Mouse (Mus musculus): Measurements from ENCODE around the gene Dmpk. TPM values are rescaled to one million over a fixed set of nuclear protein-coding genes. Genes with fewer than 3 reads are reported as not detected.

The Dmpk gene
- polyA plus RNA-seq, 1 experiment from 2014 or later: 9.1 TPM

DNA sequence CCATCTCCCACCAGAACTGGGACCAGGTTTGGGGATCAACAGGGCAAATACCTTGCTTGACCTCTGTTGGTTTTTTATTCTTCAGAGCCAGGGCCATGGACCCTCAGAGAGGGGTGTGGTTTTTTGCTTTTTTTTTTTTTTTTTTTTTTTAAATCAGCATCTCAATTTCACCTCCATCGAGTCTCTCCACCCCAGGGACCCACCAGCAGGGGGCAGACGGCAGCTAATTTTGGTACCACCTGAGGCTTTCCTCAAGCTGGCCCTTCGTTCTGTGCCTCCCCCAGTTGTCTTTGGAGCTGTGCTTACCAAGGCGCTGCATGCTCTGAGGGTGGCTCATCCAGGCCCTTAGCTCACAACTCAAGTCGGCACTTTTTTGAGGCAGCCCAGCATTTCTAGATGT, 53.7 kb downstream of the Dmpk start:
- Histone ChIP-seq H3K4me3 (no peak overlapping the region), H3K27ac (no peak overlapping the region), H3K27me3 (ENCODE audit: poor library complexity, severe bottlenecking) (no peaks in the 10 kb centered on the region), H3K36me3 (replicated peaks) (peaks cover 77% of the 10 kb centered on the region), H3K4me1 (no peaks in the 10 kb centered on the region), H3K9me3 (no peaks in the 10 kb centered on the region)
- DNase-seq (ENCODE audit: extremely low spot score, low spot score): no peak
- WGBS: 59% methylated on average over 5 of the region's 5 CpGs

Small RNA genes within 50 kb of the gene (microRNA-seq; reads per million reads assigned to microRNA genes)
- gene Mir3100: not detected

Other genes starting within 250 kb of the Dmpk start
- not detected in 2 replicates for gene Mill2, start 243.9 kb upstream of the Dmpk start, polyA plus RNA-seq (2016; fragmentation: Nextera tagmentation; extraction: Ambion mirVana)
- gene Pglyrp1, start 212.5 kb upstream of the Dmpk start, polyA plus RNA-seq (2016; fragmentation: Nextera tagmentation; extraction: Ambion mirVana): 0.93 and 1.0 TPM in 2 replicates
- gene Ccdc61, start 173.4 kb upstream of the Dmpk start, polyA plus RNA-seq (2016; fragmentation: Nextera tagmentation; extraction: Ambion mirVana): 30.0 and 31.0 TPM in 2 replicates
- 2.2 and 2.9 TPM in 2 replicates for gene Nova2, start 158.0 kb upstream of the Dmpk start, polyA plus RNA-seq (2016; fragmentation: Nextera tagmentation; extraction: Ambion mirVana)
- 0.15 TPM in 1 of 2 replicates, not detected in the other for gene Nanos2, start 96.4 kb upstream of the Dmpk start, polyA plus RNA-seq (2016; fragmentation: Nextera tagmentation; extraction: Ambion mirVana)
- 3.9 and 4.4 TPM in 2 replicates for gene Mypop, start 92.6 kb upstream of the Dmpk start, polyA plus RNA-seq (2016; fragmentation: Nextera tagmentation; extraction: Ambion mirVana)
- gene Irf2bp1, start 79.8 kb upstream of the Dmpk start, polyA plus RNA-seq (2016; fragmentation: Nextera tagmentation; extraction: Ambion mirVana): 21.3 and 22.1 TPM in 2 replicates
- gene Foxa3, start 60.3 kb upstream of the Dmpk start, polyA plus RNA-seq (2016; fragmentation: Nextera tagmentation; extraction: Ambion mirVana): not detected in 2 replicates
- gene Sympk, start 59.5 kb upstream of the Dmpk start, polyA plus RNA-seq (2016; fragmentation: Nextera tagmentation; extraction: Ambion mirVana): 41.2 and 46.3 TPM in 2 replicates
- gene Rsph6a, start 29.2 kb upstream of the Dmpk start, polyA plus RNA-seq (2016; fragmentation: Nextera tagmentation; extraction: Ambion mirVana): not detected in 2 replicates
- gene Dmwd, start 7.6 kb upstream of the Dmpk start, polyA plus RNA-seq (2016; fragmentation: Nextera tagmentation; extraction: Ambion mirVana): 14.4 and 16.3 TPM in 2 replicates
- gene Six5, start 10.7 kb downstream of the Dmpk start, polyA plus RNA-seq (2016; fragmentation: Nextera tagmentation; extraction: Ambion mirVana): 6.7 and 7.4 TPM in 2 replicates
- 0.81 and 1.1 TPM in 2 replicates for gene Gm4969, start 34.5 kb downstream of the Dmpk start, polyA plus RNA-seq (2016; fragmentation: Nextera tagmentation; extraction: Ambion mirVana)
- 17.8 and 18.4 TPM in 2 replicates for gene Fbxo46, start 36.0 kb downstream of the Dmpk start, polyA plus RNA-seq (2016; fragmentation: Nextera tagmentation; extraction: Ambion mirVana)
- 14.7 and 16.0 TPM in 2 replicates for gene Qpctl, start 65.4 kb downstream of the Dmpk start, polyA plus RNA-seq (2016; fragmentation: Nextera tagmentation; extraction: Ambion mirVana)
- 183 and 193 TPM in 2 replicates for gene Snrpd2, start 65.9 kb downstream of the Dmpk start, polyA plus RNA-seq (2016; fragmentation: Nextera tagmentation; extraction: Ambion mirVana)
- gene Gipr, start 82.3 kb downstream of the Dmpk start, polyA plus RNA-seq (2016; fragmentation: Nextera tagmentation; extraction: Ambion mirVana): 0.22 and 0.25 TPM in 2 replicates
- gene Eml2, start 92.6 kb downstream of the Dmpk start, polyA plus RNA-seq (2016; fragmentation: Nextera tagmentation; extraction: Ambion mirVana): 5.3 and 6.4 TPM in 2 replicates
- 1.6 and 2.0 TPM in 2 replicates for gene Gpr4, start 128.7 kb downstream of the Dmpk start, polyA plus RNA-seq (2016; fragmentation: Nextera tagmentation; extraction: Ambion mirVana)
- gene Opa3, start 144.5 kb downstream of the Dmpk start, polyA plus RNA-seq (2016; fragmentation: Nextera tagmentation; extraction: Ambion mirVana): 50.7 and 51.4 TPM in 2 replicates
- 47.4 and 56.9 TPM in 2 replicates for gene Vasp, start 188.0 kb downstream of the Dmpk start, polyA plus RNA-seq (2016; fragmentation: Nextera tagmentation; extraction: Ambion mirVana)
- 0.41 and 0.51 TPM in 2 replicates for gene Ppm1n, start 196.2 kb downstream of the Dmpk start, polyA plus RNA-seq (2016; fragmentation: Nextera tagmentation; extraction: Ambion mirVana)
- 32.1 and 33.1 TPM in 2 replicates for gene Rtn2, start 198.8 kb downstream of the Dmpk start, polyA plus RNA-seq (2016; fragmentation: Nextera tagmentation; extraction: Ambion mirVana)
- 0.10 TPM in 1 of 2 replicates, not detected in the other for gene Fosb, start 226.2 kb downstream of the Dmpk start, polyA plus RNA-seq (2016; fragmentation: Nextera tagmentation; extraction: Ambion mirVana)